Comparison of ENCODE assay signal across 16 mouse cellular contexts in the genomic region with DNA sequence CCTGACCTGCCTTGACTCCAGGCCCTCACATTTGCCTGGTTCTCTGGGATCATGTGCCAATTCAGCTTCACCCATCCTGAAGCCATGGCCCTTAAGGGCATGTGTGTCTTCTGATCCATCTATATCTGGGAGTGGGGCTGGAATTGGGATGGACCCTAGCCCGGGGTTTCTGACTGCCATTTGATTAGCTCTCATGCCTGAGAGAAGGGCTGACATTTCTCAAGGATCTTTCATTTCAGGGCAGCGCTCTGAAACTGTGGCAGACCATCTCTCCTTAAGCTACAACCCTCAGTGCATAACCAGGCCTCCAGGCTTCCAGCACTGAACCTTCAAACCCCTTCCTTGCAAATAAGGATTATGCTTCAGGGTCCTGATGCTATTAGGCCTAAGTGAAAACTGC.
"Had no signal": no experiment of that assay in that cellular context is flagged by ENCODE, and none has a peak within 500 bp of the region (broad histone marks: within the 10 kb centered on the region; RNA-seq: fewer than 3 reads in every experiment).

No protein-coding gene starts in this region.

- H3K9me3 ChIP-seq: neural tube, embryonic 13.5 days; neural tube, embryonic 15.5 days; stomach, embryonic 15.5 days had no signal

- H3K27me3 ChIP-seq: neural tube, embryonic 13.5 days; neural tube, embryonic 15.5 days; stomach, embryonic 15.5 days had no signal

- H3K4me3 ChIP-seq: neural tube, embryonic 13.5 days; neural tube, embryonic 15.5 days; stomach, embryonic 15.5 days had no signal

- H3K9ac ChIP-seq: neural tube, embryonic 13.5 days; neural tube, embryonic 15.5 days; stomach, embryonic 15.5 days had no signal

- H3K36me3 ChIP-seq: neural tube, embryonic 13.5 days; neural tube, embryonic 15.5 days; stomach, embryonic 15.5 days had no signal

- H3K4me2 ChIP-seq: neural tube, embryonic 13.5 days; neural tube, embryonic 15.5 days; stomach, embryonic 15.5 days had no signal

- H3K27ac ChIP-seq: neural tube, embryonic 13.5 days; neural tube, embryonic 15.5 days; stomach, embryonic 15.5 days; stomach, postnatal 0 days had no signal

- DNase-seq: retina, postnatal 1 day; right cerebral cortex, adult 18-20 months; right cerebral cortex, postnatal 14 days; right cerebral cortex, postnatal 25 days; right cerebral cortex, postnatal 4 days; spleen, adult 18-20 months; thymus, adult 18-20 months; thymus, adult 2 months; thymus, postnatal 14 days; thymus, postnatal 25 days; thymus, postnatal 36 days; thymus, postnatal 4 days had no signal

- H3K4me1 ChIP-seq: neural tube, embryonic 13.5 days; neural tube, embryonic 15.5 days had no signal
